Comparison of ENCODE assay signal across 14 mouse cellular contexts in the genomic region with DNA sequence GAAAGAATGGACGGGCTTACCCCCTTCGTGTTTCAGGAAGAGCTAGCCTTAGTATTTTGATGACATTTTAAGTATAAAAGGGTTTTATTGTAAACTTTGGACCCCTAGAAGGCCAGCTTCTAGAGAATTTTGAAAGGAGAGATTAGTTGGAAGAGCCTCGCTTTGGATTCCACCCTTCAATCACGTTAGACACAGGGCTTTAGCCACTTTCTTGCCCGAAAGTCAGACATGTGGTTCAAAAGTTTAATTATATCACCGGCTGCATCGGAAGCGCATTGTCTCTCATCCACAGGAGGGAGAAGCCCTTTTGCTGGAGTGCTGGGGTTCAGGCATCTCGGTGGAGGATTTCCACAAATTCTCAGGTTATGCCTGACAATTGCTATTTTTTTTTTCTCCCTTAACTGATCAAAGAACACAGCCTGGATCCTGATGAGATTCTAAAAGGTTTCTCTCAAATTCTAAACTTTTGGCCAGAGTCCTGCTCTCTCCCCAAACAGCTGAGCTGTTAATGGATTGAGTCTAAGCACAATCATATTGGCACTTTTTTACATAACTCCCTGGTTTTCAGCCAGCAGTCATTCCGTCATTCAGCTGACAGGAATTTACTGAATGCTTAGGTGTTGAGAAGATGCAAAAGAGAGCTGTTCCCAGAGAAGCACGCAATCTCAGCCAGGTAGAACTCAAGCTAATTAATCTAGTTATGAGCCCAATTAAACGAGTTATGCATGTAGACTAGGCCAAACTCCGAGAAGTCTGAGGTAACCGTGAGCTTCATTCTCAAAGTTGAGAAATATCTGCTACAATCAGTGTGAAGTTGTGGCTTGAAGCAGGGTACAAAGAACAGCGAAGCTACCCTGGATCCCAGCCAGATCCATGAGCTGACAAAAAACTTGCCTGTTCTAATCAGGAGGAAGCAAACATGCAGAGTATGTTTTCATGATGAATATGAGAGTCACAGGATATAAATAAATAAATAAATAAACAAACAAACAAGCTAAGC.
DNase-seq lines count a peak whose midpoint lies in the region; ATAC-seq and TF ChIP-seq lines count a peak whose summit lies in the region.
"Had no signal": no experiment of that assay in that cellular context is flagged by ENCODE, and none has a peak within 500 bp of the region (broad histone marks: within the 10 kb centered on the region; RNA-seq: fewer than 3 reads in every experiment).

No protein-coding gene starts in this region.

- no peak overlapping the region for H3K9ac ChIP-seq in embryonic facial prominence, embryonic 13.5 days
- no peak overlapping the region for H3K9ac ChIP-seq in kidney, embryonic 15.5 days
- no peak overlapping the region for H3K9ac ChIP-seq in stomach, embryonic 16.5 days (ENCODE audit: low read length)
- H3K9ac ChIP-seq in stomach, postnatal 0 days (ENCODE audit: low read length), result no peak overlapping the region
- H3K9ac ChIP-seq: neural tube, embryonic 15.5 days had no signal

- no peaks in the 10 kb centered on the region for H3K27me3 ChIP-seq in embryonic facial prominence, embryonic 13.5 days
- H3K27me3 ChIP-seq in embryonic facial prominence, embryonic 10.5 days (replicated peaks; ENCODE audit: low read depth, poor library complexity, severe bottlenecking), result no peaks in the 10 kb centered on the region
- no peaks in the 10 kb centered on the region for H3K27me3 ChIP-seq in kidney, embryonic 15.5 days
- no peaks in the 10 kb centered on the region for H3K27me3 ChIP-seq in stomach, embryonic 16.5 days (ENCODE audit: control insufficient read depth, insufficient read depth, low read length)
- H3K27me3 ChIP-seq in stomach, postnatal 0 days (ENCODE audit: control insufficient read depth, insufficient read depth, low read length), result no peaks in the 10 kb centered on the region
- H3K27me3 ChIP-seq: neural tube, embryonic 15.5 days had no signal

- no peak overlapping the region for H3K4me3 ChIP-seq in embryonic facial prominence, embryonic 13.5 days
- H3K4me3 ChIP-seq in embryonic facial prominence, embryonic 10.5 days, result no peak overlapping the region
- no peak overlapping the region for H3K4me3 ChIP-seq in kidney, embryonic 15.5 days (replicated peaks)
- H3K4me3 ChIP-seq in stomach, embryonic 16.5 days (replicated peaks; ENCODE audit: low read length), result no peak overlapping the region
- H3K4me3 ChIP-seq in stomach, postnatal 0 days (ENCODE audit: low read depth, low read length), result no peak overlapping the region
- H3K4me3 ChIP-seq: erythroblast, embryonic 14.5 days; gastrocnemius, adult 2 months; neural tube, embryonic 15.5 days had no signal

- TF ChIP-seq EP300 in stomach, postnatal 0 days (optimal IDR thresholded peaks at IDR 0.05), result no peak

- peaks cover 56% of the 10 kb centered on the region for H3K4me1 ChIP-seq in embryonic facial prominence, embryonic 13.5 days
- peaks cover 70% of the 10 kb centered on the region for H3K4me1 ChIP-seq in embryonic facial prominence, embryonic 10.5 days
- H3K4me1 ChIP-seq in kidney, embryonic 15.5 days, result peaks cover 39% of the 10 kb centered on the region
- peaks cover 32% of the 10 kb centered on the region for H3K4me1 ChIP-seq in stomach, embryonic 16.5 days (ENCODE audit: control insufficient read depth, insufficient read depth, low read length)
- no peaks in the 10 kb centered on the region for H3K4me1 ChIP-seq in stomach, postnatal 0 days (replicated peaks; ENCODE audit: control insufficient read depth, insufficient read depth)

- no peaks in the 10 kb centered on the region for H3K9me3 ChIP-seq in embryonic facial prominence, embryonic 13.5 days
- no peaks in the 10 kb centered on the region for H3K9me3 ChIP-seq in embryonic facial prominence, embryonic 10.5 days
- no peaks in the 10 kb centered on the region for H3K9me3 ChIP-seq in kidney, embryonic 15.5 days (replicated peaks)
- H3K9me3 ChIP-seq in stomach, embryonic 16.5 days (replicated peaks; ENCODE audit: control insufficient read depth, low read length), result no peaks in the 10 kb centered on the region
- H3K9me3 ChIP-seq in stomach, postnatal 0 days (ENCODE audit: control insufficient read depth, low read length), result no peaks in the 10 kb centered on the region
- H3K9me3 ChIP-seq: neural tube, embryonic 15.5 days had no signal

- no peak overlapping the region for H3K27ac ChIP-seq in embryonic facial prominence, embryonic 13.5 days
- no peak overlapping the region for H3K27ac ChIP-seq in embryonic facial prominence, embryonic 10.5 days (replicated peaks)
- no peak overlapping the region for H3K27ac ChIP-seq in kidney, embryonic 15.5 days
- no peak overlapping the region for H3K27ac ChIP-seq in stomach, embryonic 16.5 days (ENCODE audit: low read length)
- H3K27ac ChIP-seq in stomach, postnatal 0 days (replicated peaks), result no peak overlapping the region
- H3K27ac ChIP-seq: gastrocnemius, adult 2 months; neural tube, embryonic 15.5 days had no signal

- DNase-seq in embryonic facial prominence, embryonic 10.5 days (ENCODE audit: low spot score), result no peak
- no peak for DNase-seq in kidney, adult 18-20 months
- no peak for DNase-seq in stomach, postnatal 0 days (ENCODE audit: low spot score)
- no peak for DNase-seq in adrenal gland, adult 8-10 months
- no peak for DNase-seq in gastrocnemius, postnatal 10 days
- DNase-seq: adrenal gland, postnatal 36 days; gastrocnemius, adult 2 months; heart, postnatal 36 days; left cerebral cortex, postnatal 4 days had no signal

- no peak for ATAC-seq in embryonic facial prominence, embryonic 13.5 days (ENCODE audit: insufficient number of reproducible peaks, insufficient read depth, low FRiP score, low TSS enrichment, low read depth)
- no peak for ATAC-seq in kidney, embryonic 15.5 days (replicated peaks; ENCODE audit: low FRiP score)
- ATAC-seq in stomach, embryonic 16.5 days (ENCODE audit: insufficient read depth, low FRiP score), result no peak
- no peak for ATAC-seq in stomach, postnatal 0 days (ENCODE audit: low FRiP score, low TSS enrichment)

- no peaks in the 10 kb centered on the region for H3K36me3 ChIP-seq in embryonic facial prominence, embryonic 13.5 days
- no peaks in the 10 kb centered on the region for H3K36me3 ChIP-seq in embryonic facial prominence, embryonic 10.5 days (replicated peaks)
- H3K36me3 ChIP-seq in kidney, embryonic 15.5 days, result no peaks in the 10 kb centered on the region
- H3K36me3 ChIP-seq in stomach, embryonic 16.5 days (ENCODE audit: control insufficient read depth, insufficient read depth, low read length), result no peaks in the 10 kb centered on the region
- no peaks in the 10 kb centered on the region for H3K36me3 ChIP-seq in stomach, postnatal 0 days (ENCODE audit: control insufficient read depth, insufficient read depth, low read length)
- H3K36me3 ChIP-seq: neural tube, embryonic 15.5 days had no signal

- H3K4me2 ChIP-seq in embryonic facial prominence, embryonic 13.5 days, result peak overlapping the region; percentile 32
- 0 out of 2 replicates have a peak overlapping the region, but pooled peaks have one; percentile 10 for H3K4me2 ChIP-seq in kidney, embryonic 15.5 days
- peak overlapping the region; percentile 22; the same call in 1 of the 2 replicates for H3K4me2 ChIP-seq in stomach, embryonic 16.5 days (ENCODE audit: low read depth, low read length)
- H3K4me2 ChIP-seq in stomach, postnatal 0 days (replicated peaks; ENCODE audit: low read depth), result no peak overlapping the region
- H3K4me2 ChIP-seq: neural tube, embryonic 15.5 days had no signal

- WGBS in embryonic facial prominence, embryonic 13.5 days, result 27% methylated on average over 15 of the region's 15 CpGs
- WGBS in embryonic facial prominence, embryonic 10.5 days, result 31% methylated on average over 15 of the region's 15 CpGs
- WGBS in kidney, embryonic 15.5 days, result 55% methylated on average over 15 of the region's 15 CpGs
- 42% methylated on average over 15 of the region's 15 CpGs for WGBS in stomach, embryonic 16.5 days
- WGBS in stomach, postnatal 0 days, result 43% methylated on average over 15 of the region's 15 CpGs

- no peak for TF ChIP-seq CTCF in stomach, postnatal 0 days (IDR thresholded peaks at IDR 0.05; ENCODE audit: low read depth)
